Mouse (Mus musculus): ENCODE measurements around the gene Sertad4. TPM values are rescaled to one million over a fixed set of nuclear protein-coding genes. Genes with fewer than 3 reads are reported as not detected.

The Sertad4 gene
- polyA plus RNA-seq, 1 experiment from 2014 or later, result 49.7 TPM

GRCm38 (mm10) chr1:192880130-192880529 is 24.6 kb upstream of the Sertad4 start:
- Histone ChIP-seq H3K4me3 (ENCODE audit: low read depth, low read length) (no peak overlapping the region), H3K4me1 (ENCODE audit: control insufficient read depth, insufficient read depth, low read length) (no peaks in the 10 kb centered on the region), H3K9ac (ENCODE audit: low read depth, low read length) (no peak overlapping the region), H3K36me3 (ENCODE audit: control insufficient read depth, insufficient read depth, low read length) (no peaks in the 10 kb centered on the region), H3K4me2 (ENCODE audit: low read depth, low read length) (no peak overlapping the region), H3K9me3 (ENCODE audit: control insufficient read depth, low read length) (no peaks in the 10 kb centered on the region), H3K27me3 (replicated peaks; ENCODE audit: control insufficient read depth, insufficient read depth, low read length) (no peaks in the 10 kb centered on the region), H3K27ac (replicated peaks; ENCODE audit: low read depth, low read length) (no peak overlapping the region)
- no peak for DNase-seq (ENCODE audit: low spot score)
- ATAC-seq (ENCODE audit: low read depth), result no peak
- 82% methylated on average over 4 of the region's 4 CpGs for WGBS

GRCm38 (mm10) chr1:192879086-192879580 is 23.6 kb upstream of the Sertad4 start:
- 87% methylated on average over 7 of the region's 7 CpGs for WGBS
- H3K9ac ChIP-seq (ENCODE audit: low read depth, low read length), result no peak overlapping the region
- DNase-seq (ENCODE audit: low spot score), result no peak
- no peak overlapping the region for H3K27ac ChIP-seq (replicated peaks; ENCODE audit: low read depth, low read length)
- H3K4me2 ChIP-seq (ENCODE audit: low read depth, low read length), result no peak overlapping the region
- H3K36me3 ChIP-seq (ENCODE audit: control insufficient read depth, insufficient read depth, low read length), result no peaks in the 10 kb centered on the region
- H3K27me3 ChIP-seq (replicated peaks; ENCODE audit: control insufficient read depth, insufficient read depth, low read length), result no peaks in the 10 kb centered on the region
- no peak for ATAC-seq (ENCODE audit: low read depth)
- no peaks in the 10 kb centered on the region for H3K9me3 ChIP-seq (ENCODE audit: control insufficient read depth, low read length)
- no peak overlapping the region for H3K4me3 ChIP-seq (ENCODE audit: low read depth, low read length)
- H3K4me1 ChIP-seq (ENCODE audit: control insufficient read depth, insufficient read depth, low read length), result no peaks in the 10 kb centered on the region

GRCm38 (mm10) chr1:192872841-192873240 is 17.3 kb upstream of the Sertad4 start:
- H3K9ac ChIP-seq (ENCODE audit: low read depth, low read length), result no peak overlapping the region
- no peaks in the 10 kb centered on the region for H3K9me3 ChIP-seq (ENCODE audit: control insufficient read depth, low read length)
- WGBS, result 66% methylated on average over 5 of the region's 5 CpGs
- H3K27ac ChIP-seq (replicated peaks; ENCODE audit: low read depth, low read length), result no peak overlapping the region
- no peak for ATAC-seq (ENCODE audit: low read depth)
- H3K4me3 ChIP-seq (ENCODE audit: low read depth, low read length), result no peak overlapping the region
- H3K4me1 ChIP-seq (ENCODE audit: control insufficient read depth, insufficient read depth, low read length), result no peaks in the 10 kb centered on the region
- H3K27me3 ChIP-seq (replicated peaks; ENCODE audit: control insufficient read depth, insufficient read depth, low read length), result no peaks in the 10 kb centered on the region
- H3K4me2 ChIP-seq (ENCODE audit: low read depth, low read length), result no peak overlapping the region
- H3K36me3 ChIP-seq (ENCODE audit: control insufficient read depth, insufficient read depth, low read length), result no peaks in the 10 kb centered on the region
- no peak for DNase-seq (ENCODE audit: low spot score)

GRCm38 (mm10) chr1:192869761-192870160 is 14.2 kb upstream of the Sertad4 start:
- H3K4me2 ChIP-seq (ENCODE audit: low read depth, low read length), result no peak overlapping the region
- no peaks in the 10 kb centered on the region for H3K27me3 ChIP-seq (replicated peaks; ENCODE audit: control insufficient read depth, insufficient read depth, low read length)
- no peaks in the 10 kb centered on the region for H3K36me3 ChIP-seq (ENCODE audit: control insufficient read depth, insufficient read depth, low read length)
- H3K9ac ChIP-seq (ENCODE audit: low read depth, low read length), result no peak overlapping the region
- no peak overlapping the region for H3K4me3 ChIP-seq (ENCODE audit: low read depth, low read length)
- 88% methylated on average over 1 of the region's 1 CpGs for WGBS
- ATAC-seq (ENCODE audit: low read depth) (no peak), DNase-seq (ENCODE audit: low spot score) (no peak)
- no peak overlapping the region for H3K27ac ChIP-seq (replicated peaks; ENCODE audit: low read depth, low read length)
- no peaks in the 10 kb centered on the region for H3K4me1 ChIP-seq (ENCODE audit: control insufficient read depth, insufficient read depth, low read length)
- no peaks in the 10 kb centered on the region for H3K9me3 ChIP-seq (ENCODE audit: control insufficient read depth, low read length)

- H3K27ac ChIP-seq (replicated peaks; ENCODE audit: low read depth, low read length), result no peak overlapping the region
- no peaks in the 10 kb centered on the region for H3K36me3 ChIP-seq (ENCODE audit: control insufficient read depth, insufficient read depth, low read length)
- peaks cover 11% of the 10 kb centered on the region for H3K4me1 ChIP-seq (ENCODE audit: control insufficient read depth, insufficient read depth, low read length)
- no peak overlapping the region for H3K9ac ChIP-seq (ENCODE audit: low read depth, low read length)
- no peak overlapping the region for H3K4me2 ChIP-seq (ENCODE audit: low read depth, low read length)
- DNase-seq (ENCODE audit: low spot score) (no peak), ATAC-seq (ENCODE audit: low read depth) (no peak)
- H3K27me3 ChIP-seq (replicated peaks; ENCODE audit: control insufficient read depth, insufficient read depth, low read length), result no peaks in the 10 kb centered on the region
- no peak overlapping the region for H3K4me3 ChIP-seq (ENCODE audit: low read depth, low read length)
- no peaks in the 10 kb centered on the region for H3K9me3 ChIP-seq (ENCODE audit: control insufficient read depth, low read length)
- 73% methylated on average over 3 of the region's 3 CpGs for whole genome bisulfite sequencing
These were observed 8.9 kb upstream of the Sertad4 start for GRCm38 (mm10) chr1:192864440-192864839.

GRCm38 (mm10) chr1:192861305-192861960 is 5.9 kb upstream of the Sertad4 start:
- Histone ChIP-seq H3K9me3 (ENCODE audit: control insufficient read depth, low read length) (no peaks in the 10 kb centered on the region), H3K27me3 (replicated peaks; ENCODE audit: control insufficient read depth, insufficient read depth, low read length) (no peaks in the 10 kb centered on the region), H3K27ac (replicated peaks; ENCODE audit: low read depth, low read length) (peak overlapping the region; percentile 31; the same call in 1 of the 2 replicates), H3K4me1 (ENCODE audit: control insufficient read depth, insufficient read depth, low read length) (peaks cover 25% of the 10 kb centered on the region), H3K9ac (ENCODE audit: low read depth, low read length) (no peak overlapping the region), H3K4me2 (ENCODE audit: low read depth, low read length) (no peak overlapping the region; the same call in 1 of the 2 replicates), H3K36me3 (ENCODE audit: control insufficient read depth, insufficient read depth, low read length) (no peaks in the 10 kb centered on the region), H3K4me3 (ENCODE audit: low read depth, low read length) (no peak overlapping the region)
- 48% methylated on average over 5 of the region's 5 CpGs for WGBS
- DNase-seq (ENCODE audit: low spot score) (no peak), ATAC-seq (ENCODE audit: low read depth) (no peak)

- ATAC-seq (ENCODE audit: low read depth) (no peak), DNase-seq (ENCODE audit: low spot score) (no peak)
- Histone ChIP-seq H3K4me1 (ENCODE audit: control insufficient read depth, insufficient read depth, low read length) (peaks cover 28% of the 10 kb centered on the region), H3K9me3 (ENCODE audit: control insufficient read depth, low read length) (no peaks in the 10 kb centered on the region), H3K27ac (replicated peaks; ENCODE audit: low read depth, low read length) (no peak overlapping the region), H3K36me3 (ENCODE audit: control insufficient read depth, insufficient read depth, low read length) (no peaks in the 10 kb centered on the region), H3K4me2 (ENCODE audit: low read depth, low read length) (no peak overlapping the region), H3K27me3 (replicated peaks; ENCODE audit: control insufficient read depth, insufficient read depth, low read length) (no peaks in the 10 kb centered on the region), H3K9ac (ENCODE audit: low read depth, low read length) (no peak overlapping the region), H3K4me3 (ENCODE audit: low read depth, low read length) (no peak overlapping the region)
- WGBS, result 75% methylated on average over 6 of the region's 6 CpGs
These were observed 4.7 kb upstream of the Sertad4 start for GRCm38 (mm10) chr1:192860273-192860672.

- Histone ChIP-seq H3K27me3 (replicated peaks; ENCODE audit: control insufficient read depth, insufficient read depth, low read length) (no peaks in the 10 kb centered on the region), H3K27ac (replicated peaks; ENCODE audit: low read depth, low read length) (no peak overlapping the region), H3K36me3 (ENCODE audit: control insufficient read depth, insufficient read depth, low read length) (no peaks in the 10 kb centered on the region; the same call in 1 of the 2 replicates), H3K4me1 (ENCODE audit: control insufficient read depth, insufficient read depth, low read length) (peaks cover 44% of the 10 kb centered on the region), H3K4me2 (ENCODE audit: low read depth, low read length) (no peak overlapping the region), H3K9me3 (ENCODE audit: control insufficient read depth, low read length) (no peaks in the 10 kb centered on the region), H3K4me3 (ENCODE audit: low read depth, low read length) (no peak overlapping the region), H3K9ac (ENCODE audit: low read depth, low read length) (no peak overlapping the region)
- DNase-seq (ENCODE audit: low spot score) (no peak), ATAC-seq (ENCODE audit: low read depth) (no peak)
- WGBS, result 78% methylated on average over 5 of the region's 5 CpGs
These were observed 2.0 kb upstream of the Sertad4 start for GRCm38 (mm10) chr1:192857582-192857981.

- no peak overlapping the region for H3K4me3 ChIP-seq (ENCODE audit: low read depth, low read length)
- H3K4me2 ChIP-seq (ENCODE audit: low read depth, low read length), result no peak overlapping the region
- DNase-seq (ENCODE audit: low spot score) (no peak), ATAC-seq (ENCODE audit: low read depth) (no peak)
- H3K36me3 ChIP-seq (ENCODE audit: control insufficient read depth, insufficient read depth, low read length), result no peaks in the 10 kb centered on the region; the same call in 1 of the 2 replicates
- H3K9me3 ChIP-seq (ENCODE audit: control insufficient read depth, low read length), result no peaks in the 10 kb centered on the region
- whole genome bisulfite sequencing, result 49% methylated on average over 6 of the region's 6 CpGs
- no peaks in the 10 kb centered on the region for H3K27me3 ChIP-seq (replicated peaks; ENCODE audit: control insufficient read depth, insufficient read depth, low read length)
- H3K4me1 ChIP-seq (ENCODE audit: control insufficient read depth, insufficient read depth, low read length), result peaks cover 49% of the 10 kb centered on the region
- H3K27ac ChIP-seq (replicated peaks; ENCODE audit: low read depth, low read length), result no peak overlapping the region
- no peak overlapping the region for H3K9ac ChIP-seq (ENCODE audit: low read depth, low read length)
These were observed 1.4 kb upstream of the Sertad4 start for GRCm38 (mm10) chr1:192856931-192857330.
